Mouse (Mus musculus): ENCODE results near the gene Sfta2.

Sfta2 gene

GRCm38 (mm10) chr17:35601249-35601648, at the start of gene Sfta2:
TSS of gene Sfta2 (plus strand) at chr17:35601549.
- no peak for DNase-seq (ENCODE audit: extremely low spot score)

- DNase-seq (ENCODE audit: extremely low spot score) = no peak
These were observed 49.4 kb upstream of the Sfta2 start, which contains the start of gene Cdsn for GRCm38 (mm10) chr17:35551881-35552414. TSS of gene Cdsn (plus strand) at chr17:35552128.

DNA sequence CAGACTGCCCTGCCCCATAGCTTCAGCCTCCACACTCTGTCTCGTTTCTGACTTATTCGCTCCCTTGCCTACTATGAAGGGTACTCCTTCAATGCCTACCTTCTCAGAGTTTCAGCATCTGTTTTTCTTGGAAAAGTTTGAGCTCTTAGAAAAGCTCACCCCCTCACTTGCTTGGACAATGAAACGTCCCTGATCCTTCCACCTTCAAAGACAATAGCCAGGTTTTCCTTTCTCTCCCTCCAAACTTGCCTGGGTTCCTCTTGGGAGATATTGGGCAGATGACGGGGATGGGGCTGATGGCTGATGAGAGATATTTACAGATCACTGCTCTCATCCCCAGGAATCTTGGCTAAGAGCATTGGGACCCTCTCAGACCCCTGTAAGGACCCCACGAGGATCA, 47.0 kb upstream of the Sfta2 start:
- DNase-seq (ENCODE audit: extremely low spot score) = no peak

- no peak for DNase-seq (ENCODE audit: extremely low spot score)
These were observed 46.5 kb upstream of the Sfta2 start for GRCm38 (mm10) chr17:35554761-35555397.

DNA sequence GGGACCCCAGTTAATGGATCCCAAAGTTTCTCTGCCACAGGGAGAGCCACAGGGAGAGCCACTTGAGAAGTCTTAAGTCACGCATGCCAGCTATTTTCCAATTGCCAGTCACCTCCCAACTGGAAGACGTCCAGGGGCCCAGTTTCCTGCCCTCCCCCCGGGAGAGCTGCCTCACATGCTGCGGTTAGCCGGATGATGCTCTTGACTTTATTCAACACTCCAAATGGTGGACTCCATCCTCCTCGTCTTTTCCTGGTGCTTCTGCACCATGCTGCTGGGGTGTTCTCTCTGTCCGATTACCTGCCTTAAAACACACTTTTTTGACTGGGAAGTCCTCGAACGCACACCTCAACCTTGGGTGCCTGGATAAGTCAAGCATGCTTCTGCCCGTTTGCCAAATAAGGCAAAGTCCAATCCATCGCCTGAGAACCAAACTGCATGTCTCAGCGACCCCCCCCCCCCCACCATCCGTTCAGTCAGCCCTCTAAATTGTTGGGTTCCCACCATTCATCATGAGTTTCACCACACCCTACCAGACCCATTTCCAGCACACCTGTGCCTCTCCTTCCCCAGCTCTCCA, 45.1 kb upstream of the Sfta2 start:
- DNase-seq (ENCODE audit: extremely low spot score) = no peak

DNA sequence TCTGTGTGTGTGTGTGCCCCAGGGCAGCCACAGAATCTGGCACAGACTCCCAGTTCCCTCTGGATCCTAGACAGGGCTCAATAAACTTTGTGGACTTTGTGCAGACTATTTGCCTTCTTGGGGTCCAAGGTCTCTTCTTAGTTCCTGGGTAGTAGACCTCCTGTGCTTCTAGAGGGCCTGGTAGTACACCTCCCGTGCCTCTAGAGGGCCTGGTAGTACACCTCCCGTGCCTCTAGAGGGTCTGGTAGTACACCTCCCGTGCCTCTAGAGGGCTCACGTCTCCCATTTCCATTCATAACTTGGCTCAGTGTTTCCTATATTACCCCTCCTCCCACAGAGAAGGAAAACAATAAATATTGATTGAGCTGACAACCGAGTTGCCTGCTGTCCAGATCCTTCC, 44.5 kb upstream of the Sfta2 start:
- DNase-seq (ENCODE audit: extremely low spot score) = no peak

GRCm38 (mm10) chr17:35557351-35557750, 44.0 kb upstream of the Sfta2 start:
- DNase-seq (ENCODE audit: extremely low spot score) = no peak

GRCm38 (mm10) chr17:35558216-35558615, 43.1 kb upstream of the Sfta2 start:
- DNase-seq (ENCODE audit: extremely low spot score) = no peak

GRCm38 (mm10) chr17:35567150-35567549, 34.2 kb upstream of the Sfta2 start, which contains the start of gene 2300002M23Rik:
TSS of gene 2300002M23Rik (plus strand) at chr17:35567450.
- DNase-seq (ENCODE audit: extremely low spot score) = no peak

DNA sequence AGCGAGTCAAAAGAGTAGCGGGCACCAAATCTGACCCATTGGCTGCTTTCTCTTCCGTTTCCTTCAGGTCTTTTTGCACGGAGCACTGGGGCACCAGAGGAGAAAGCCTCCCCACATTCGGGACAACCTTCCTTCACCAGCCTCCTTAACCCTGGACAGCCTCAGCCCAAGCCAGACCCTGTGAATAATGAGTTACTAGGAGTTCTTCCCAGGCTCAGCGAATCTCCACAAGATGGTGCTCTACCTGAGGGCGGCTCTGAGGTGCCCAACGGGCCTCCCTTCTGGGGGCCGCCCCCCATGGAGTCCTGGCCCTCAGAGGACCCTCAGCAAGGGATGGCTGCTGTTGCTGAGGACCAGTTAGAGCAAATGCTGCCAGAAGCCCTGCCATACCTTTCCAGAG, 33.6 kb upstream of the Sfta2 start:
- no peak for DNase-seq (ENCODE audit: extremely low spot score)

- DNase-seq (ENCODE audit: extremely low spot score) = peak; percentile 39
These were observed 32.0 kb upstream of the Sfta2 start for GRCm38 (mm10) chr17:35569091-35569944.

GRCm38 (mm10) chr17:35570836-35571235, 30.5 kb upstream of the Sfta2 start:
- DNase-seq (ENCODE audit: extremely low spot score) = no peak

DNA sequence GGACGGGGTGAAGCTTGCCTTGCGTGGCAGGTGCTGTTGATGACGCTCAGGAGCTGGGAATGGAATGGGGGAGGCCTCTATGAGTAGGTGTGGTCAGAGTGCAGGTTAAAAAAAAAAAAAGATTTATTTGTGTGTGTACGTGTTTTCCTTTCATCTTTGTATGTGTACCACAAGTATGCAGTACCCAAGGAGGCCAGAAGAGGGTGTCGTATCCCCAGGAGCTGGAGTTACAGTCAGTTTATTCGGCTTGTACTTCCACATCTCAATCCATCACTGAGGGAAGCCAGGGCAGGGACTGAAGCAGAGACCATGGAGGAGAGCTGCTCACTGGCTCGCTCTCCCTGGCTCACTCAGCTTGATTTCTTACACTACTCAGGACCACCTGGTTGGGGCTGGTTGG, 29.9 kb upstream of the Sfta2 start:
- no peak for DNase-seq (ENCODE audit: extremely low spot score)

DNA sequence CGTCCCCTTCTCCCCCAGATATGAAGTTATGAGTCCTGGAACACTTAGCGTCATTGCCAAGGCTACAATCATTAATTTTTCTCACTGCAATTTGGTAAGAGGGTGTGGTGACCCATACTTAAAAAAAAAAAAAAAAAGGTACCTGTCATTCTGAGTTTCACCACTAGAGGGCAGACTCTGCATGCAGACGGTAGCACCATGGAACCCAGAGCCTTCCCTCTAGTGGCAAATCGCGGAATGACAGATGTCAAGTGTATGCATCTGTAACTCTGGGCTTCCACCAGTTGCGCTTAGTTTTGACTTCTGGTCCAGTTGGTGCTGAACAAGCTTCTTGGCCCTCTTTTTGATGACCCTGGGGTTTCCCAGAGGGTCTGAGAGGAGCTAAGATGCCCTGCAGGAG, 23.1 kb upstream of the Sfta2 start:
- peak; percentile 81 for DNase-seq (ENCODE audit: extremely low spot score)

- DNase-seq (ENCODE audit: extremely low spot score) = no peak
These were observed 18.4 kb upstream of the Sfta2 start for GRCm38 (mm10) chr17:35582900-35583299.

- peak; percentile 74 for DNase-seq (ENCODE audit: extremely low spot score)
These were observed 16.9 kb upstream of the Sfta2 start for GRCm38 (mm10) chr17:35584330-35584937.

- DNase-seq (ENCODE audit: extremely low spot score) = no peak
These were observed 14.1 kb upstream of the Sfta2 start for GRCm38 (mm10) chr17:35587291-35587690.

DNA sequence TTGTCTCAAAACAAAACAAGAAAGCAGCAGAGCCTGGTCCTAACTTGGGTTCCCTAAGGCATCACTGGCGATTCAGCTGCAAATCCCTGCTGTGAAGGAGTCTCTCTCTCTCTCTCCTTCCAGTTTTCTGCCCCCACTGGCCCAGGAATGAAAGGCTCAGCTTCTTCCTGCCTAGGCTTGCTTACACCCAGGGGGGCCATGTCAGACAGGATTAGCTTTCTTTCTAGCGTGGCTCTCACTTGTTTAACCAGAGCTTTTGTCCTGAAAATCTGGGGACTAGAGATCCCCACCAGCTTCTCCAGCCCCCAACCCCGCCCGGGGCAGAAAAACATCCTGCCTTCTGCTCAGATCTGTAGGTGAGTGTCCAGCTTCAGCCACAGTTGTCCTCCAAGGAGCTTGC, 13.0 kb upstream of the Sfta2 start:
- no peak for DNase-seq (ENCODE audit: extremely low spot score)

- peak; percentile 69 for DNase-seq (ENCODE audit: extremely low spot score)
These were observed 10.7 kb upstream of the Sfta2 start for GRCm38 (mm10) chr17:35590410-35591218.

GRCm38 (mm10) chr17:35591219-35591578, 10.2 kb upstream of the Sfta2 start:
- DNase-seq (ENCODE audit: extremely low spot score) = no peak

- no peak for DNase-seq (ENCODE audit: extremely low spot score)
These were observed 9.6 kb upstream of the Sfta2 start for GRCm38 (mm10) chr17:35591731-35592130.
